Mouse (Mus musculus): ENCODE data around the gene Igtp.
"Not testable (repeated sequence)": the region's sequence is repeated elsewhere in the genome, so short reads cannot be mapped to it uniquely, and the experiment has no call there.

Igtp gene

GRCm38 (mm10) chr11:58199229-58200037, at the start of gene Igtp, which contains the start of gene Irgm2:
TSS of gene Igtp (plus strand) at chr11:58199556.
TSS of gene Irgm2 (plus strand) at chr11:58199618.
- DNase-seq = peak; percentile 58

- no peak for DNase-seq
Measured at GRCm38 (mm10) chr11:58155458-58155857, 43.9 kb upstream of the Igtp start.

- DNase-seq = no peak
Measured at GRCm38 (mm10) chr11:58156871-58157270, 42.5 kb upstream of the Igtp start.

GRCm38 (mm10) chr11:58165072-58165471, 34.3 kb upstream of the Igtp start:
- DNase-seq = no peak

- no peak for DNase-seq
Measured at GRCm38 (mm10) chr11:58167822-58168166, 31.6 kb upstream of the Igtp start.

- DNase-seq = peak; percentile 87
Measured at GRCm38 (mm10) chr11:58168167-58168915, 31.0 kb upstream of the Igtp start, which contains the start of gene Gemin5. TSS of gene Gemin5 (minus strand) at chr11:58168539.

GRCm38 (mm10) chr11:58169666-58170065, 29.7 kb upstream of the Igtp start:
- no peak for DNase-seq

GRCm38 (mm10) chr11:58171459-58172091, 27.8 kb upstream of the Igtp start, which contains the start of gene Mrpl22:
TSS of gene Mrpl22 (plus strand) at chr11:58171661.
- DNase-seq = peak; percentile 94

GRCm38 (mm10) chr11:58179563-58179962, 19.8 kb upstream of the Igtp start:
- DNase-seq = peak; percentile 68

GRCm38 (mm10) chr11:58179986-58180385, 19.4 kb upstream of the Igtp start:
- DNase-seq = not testable (repeated sequence)

GRCm38 (mm10) chr11:58180756-58181155, 18.6 kb upstream of the Igtp start:
- no peak for DNase-seq

- no peak for DNase-seq
Measured at GRCm38 (mm10) chr11:58183579-58183978, 15.8 kb upstream of the Igtp start.

GRCm38 (mm10) chr11:58189675-58190074, 9.7 kb upstream of the Igtp start:
- DNase-seq = no peak

- DNase-seq = no peak
Measured at GRCm38 (mm10) chr11:58193326-58193725, 6.0 kb upstream of the Igtp start.

- DNase-seq = no peak
Measured at GRCm38 (mm10) chr11:58193860-58194520, 5.4 kb upstream of the Igtp start.

GRCm38 (mm10) chr11:58198663-58199062, 693 bp upstream of the Igtp start:
- DNase-seq = no peak

GRCm38 (mm10) chr11:58200226-58200625, 870 bp downstream of the Igtp start:
- no peak for DNase-seq

- DNase-seq = no peak
Measured at GRCm38 (mm10) chr11:58201052-58201451, 1.7 kb downstream of the Igtp start.

- DNase-seq = no peak
Measured at GRCm38 (mm10) chr11:58210321-58210886, 11.0 kb downstream of the Igtp start.

- no peak for DNase-seq
Measured at GRCm38 (mm10) chr11:58211062-58211681, 11.8 kb downstream of the Igtp start.

GRCm38 (mm10) chr11:58211682-58212067, 12.3 kb downstream of the Igtp start:
- no peak for DNase-seq

Measured in right cerebral cortex, postnatal 25 days (tissue).